Mouse (Mus musculus) embryonic facial prominence, embryonic 12.5 days (tissue): Measurements from ENCODE around the gene Rnf111. TPM values are rescaled to one million over a fixed set of nuclear protein-coding genes. Genes with fewer than 3 reads are reported as not detected.
"Not testable (repeated sequence)": the region's sequence is repeated elsewhere in the genome, so short reads cannot be mapped to it uniquely, and the experiment has no call there.

Source experiments
- ATAC-seq: fragments of 200-750 bp; cut with Nextera tagmentation; 2 replicates; pipeline ENCODE4 v1.8.0; 2017; ENCODE audit not compliant: insufficient number of reproducible peaks, insufficient read depth, low FRiP score, low TSS enrichment
- H3K27ac ChIP-seq: fragments of 300-500 bp; sonication (generic); 2 replicates; pipeline ENCODE4 v1.5.1; 2016; ENCODE audit warnings: mild to moderate bottlenecking
- H3K27me3 ChIP-seq: fragments of 300-500 bp; sonication (generic); 2 replicates; pipeline ENCODE4 v1.6.1; 2016; ENCODE audit warnings: mild to moderate bottlenecking, moderate library complexity
- H3K36me3 ChIP-seq: fragments of 300-500 bp; sonication (generic); 2 replicates; pipeline ENCODE4 v1.6.1; 2016; ENCODE audit warnings: mild to moderate bottlenecking
- H3K4me1 ChIP-seq: fragments of 300-500 bp; sonication (generic); 2 replicates; pipeline ENCODE4 v1.6.1; 2016
- H3K4me2 ChIP-seq: fragments of 300-500 bp; sonication (generic); replicated peaks from 2 replicates; pipeline ENCODE4 v1.6.1; 2016; ENCODE audit warnings: mild to moderate bottlenecking, moderate library complexity
- H3K4me3 ChIP-seq: fragments of 300-500 bp; sonication (generic); 2 replicates; pipeline ENCODE4 v1.5.1; 2016; ENCODE audit warnings: mild to moderate bottlenecking
- H3K9ac ChIP-seq: fragments of 300-500 bp; sonication (generic); 2 replicates; pipeline ENCODE4 v1.6.1; 2016; ENCODE audit warnings: mild to moderate bottlenecking, moderate library complexity
- H3K9me3 ChIP-seq: fragments of 300-500 bp; sonication (generic); 2 replicates; pipeline ENCODE4 v1.6.1; 2016; ENCODE audit warnings: mild to moderate bottlenecking, moderate library complexity
- WGBS: fragments of 180-500 bp; shearing (Covaris S2); methylation state at CpG from one replicate; pipeline ENCODE4 v1.1.7; 2016; 5-methylcytosine and 5-hydroxymethylcytosine counted together
- polyA plus RNA-seq: library from polyadenylated mRNA; unstranded; fragments of >200 nt; fragmentation: Nextera tagmentation; extraction: Ambion mirVana; gene quantifications from 2 replicates; pipeline ENCODE4 v1.2.1, GENCODE M21; 2016

Rnf111 gene
- polyA plus RNA-seq: 33.0 and 34.4 TPM in 2 replicates

DNA sequence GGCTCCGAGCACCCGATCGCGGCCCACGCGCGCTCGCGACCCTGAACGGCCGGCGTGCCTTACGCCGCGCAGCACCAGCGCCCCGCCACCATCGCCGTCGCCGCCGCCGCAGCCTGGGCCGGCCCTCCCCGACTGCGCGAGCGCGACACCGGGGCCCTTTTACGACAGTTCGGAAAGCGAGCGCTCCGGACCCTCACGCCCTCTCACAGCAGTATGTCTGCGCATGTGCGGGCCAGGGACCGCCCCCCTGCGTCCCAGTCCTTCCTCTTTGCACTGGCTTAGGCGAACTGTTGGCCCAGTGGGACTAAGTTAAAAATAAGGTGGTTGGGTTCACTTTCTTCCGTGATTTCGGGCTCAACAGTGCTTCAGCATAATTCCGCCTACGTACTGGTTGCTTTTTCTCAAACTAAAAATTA, at the start of gene Rnf111:
Gene Rnf111 (minus strand): TSS at position 100 of the 416 bp plus-strand sequence.
- H3K27me3 ChIP-seq: no peaks in the 10 kb centered on the region
- peak within 1 kb of the TSS; percentile 68 for H3K4me2 ChIP-seq
- peak within 1 kb of the TSS; percentile 98 for H3K9ac ChIP-seq
- ATAC-seq: peak; percentile 95
- H3K36me3 ChIP-seq: 0 out of 2 replicates have a peak, but pooled peaks cover 10% of the 10 kb centered on the region
- under 1% methylated on average over 45 of the region's 45 CpGs for WGBS
- peak within 1 kb of the TSS; percentile 99 for H3K27ac ChIP-seq
- H3K4me1 ChIP-seq: peaks cover 8% of the 10 kb centered on the region
- H3K4me3 ChIP-seq: peak within 1 kb of the TSS; percentile 97
- H3K9me3 ChIP-seq: no peaks in the 10 kb centered on the region

DNA sequence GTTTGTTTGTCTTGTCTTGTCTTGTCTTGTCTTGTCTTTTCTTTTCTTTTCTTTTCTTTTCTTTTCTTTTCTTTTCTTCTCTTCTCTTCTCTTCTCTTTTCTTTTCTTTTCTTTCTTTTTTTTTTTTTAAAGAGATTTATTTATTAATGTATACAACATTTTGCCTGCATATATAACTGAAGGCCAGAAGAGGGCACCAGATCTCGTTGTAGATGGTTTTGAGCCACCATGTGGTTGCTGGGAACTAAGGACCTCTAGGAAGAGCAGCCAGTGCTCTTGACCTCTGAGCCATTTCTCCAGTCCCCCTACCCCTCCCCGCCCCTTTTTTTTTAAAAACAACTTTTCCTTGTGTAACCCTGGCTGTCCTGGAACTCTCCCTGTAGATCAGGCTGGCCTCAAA, 48.7 kb upstream of the Rnf111 start:
- Histone ChIP-seq H3K36me3 (peaks cover 19% of the 10 kb centered on the region), H3K9me3 (peaks cover 11% of the 10 kb centered on the region)
- not testable (repeated sequence) for H3K4me1 ChIP-seq, H3K27me3 ChIP-seq, H3K4me2 ChIP-seq, ATAC-seq, H3K4me3 ChIP-seq, H3K27ac ChIP-seq, H3K9ac ChIP-seq
- WGBS: 97% methylated on average over 2 of the region's 2 CpGs

DNA sequence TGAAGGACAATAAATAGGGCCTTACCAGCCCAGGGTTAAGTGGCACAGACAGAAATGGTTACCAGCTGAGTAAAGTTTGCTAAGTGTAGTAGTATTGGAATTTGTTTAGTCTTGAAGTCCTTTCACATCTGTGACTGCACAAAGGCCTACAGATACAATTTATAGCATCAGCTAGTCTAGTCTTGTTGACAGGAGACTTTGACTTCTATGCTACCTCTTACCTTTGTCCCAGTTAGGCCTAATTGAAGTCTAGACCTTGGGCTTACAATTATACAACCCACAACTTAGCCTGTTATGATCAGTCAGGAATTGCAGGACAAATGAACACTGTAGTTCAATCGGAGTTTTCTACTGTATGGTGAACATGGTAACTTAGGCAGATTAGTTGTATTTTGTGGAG, 48.0 kb upstream of the Rnf111 start:
- ATAC-seq: no peak

DNA sequence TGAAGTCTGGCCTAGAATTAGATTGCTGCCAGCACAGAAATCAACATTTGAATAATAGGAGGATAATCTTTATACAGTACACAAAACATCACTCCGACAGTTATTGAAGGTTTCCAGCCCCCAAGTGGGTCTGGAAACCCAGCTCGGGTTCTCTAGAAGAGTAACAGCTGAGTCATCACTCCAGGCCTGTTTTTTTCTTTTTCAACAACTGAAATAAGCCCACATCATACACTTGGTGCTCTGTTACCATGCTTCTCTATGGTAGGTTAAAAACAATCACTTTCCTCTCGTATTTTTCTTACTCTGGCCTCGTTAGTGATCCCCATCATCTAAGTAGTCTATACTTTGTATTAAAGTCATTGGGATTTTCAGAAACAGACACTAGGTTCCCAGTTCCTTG, 44.8 kb upstream of the Rnf111 start:
- ATAC-seq: no peak
- Histone ChIP-seq H3K9ac (no peak overlapping the region), H3K9me3 (peaks cover 8% of the 10 kb centered on the region; the same call in 1 of the 2 replicates), H3K27me3 (no peaks in the 10 kb centered on the region), H3K36me3 (peaks cover 13% of the 10 kb centered on the region), H3K4me1 (peaks cover 7% of the 10 kb centered on the region), H3K4me2 (no peak overlapping the region), H3K27ac (no peak overlapping the region), H3K4me3 (no peak overlapping the region)
- WGBS: 82% methylated on average over 4 of the region's 4 CpGs

More for the DNA sequence above, 48.0 kb upstream of the Rnf111 start:
- H3K9me3 ChIP-seq: peaks cover 11% of the 10 kb centered on the region
- 87% methylated on average over 1 of the region's 1 CpGs for WGBS
- no peak overlapping the region for H3K27ac ChIP-seq
- H3K4me1 ChIP-seq: no peaks in the 10 kb centered on the region
- no peak overlapping the region for H3K4me2 ChIP-seq
- H3K4me3 ChIP-seq: no peak overlapping the region
- no peaks in the 10 kb centered on the region for H3K27me3 ChIP-seq
- H3K9ac ChIP-seq: no peak overlapping the region
- H3K36me3 ChIP-seq: peaks cover 22% of the 10 kb centered on the region

DNA sequence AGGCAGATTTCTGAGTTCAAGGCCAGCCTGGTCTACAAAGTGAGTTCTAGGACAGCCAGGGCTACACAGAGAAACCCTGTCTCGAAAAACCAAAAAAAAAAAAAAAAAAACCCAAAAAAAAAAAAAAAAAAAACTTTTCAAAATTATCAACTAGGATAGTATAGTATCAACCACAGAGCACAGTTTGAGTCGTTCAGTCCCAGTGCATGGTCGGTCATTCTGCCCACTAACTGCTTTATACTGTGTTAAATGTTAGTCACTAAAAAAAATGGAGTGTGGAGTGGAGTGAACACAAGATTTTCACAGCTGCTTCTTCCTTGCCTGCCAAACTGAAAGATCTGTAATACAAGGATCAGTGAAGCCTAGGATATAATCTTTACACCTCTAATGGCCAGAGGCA, 43.1 kb upstream of the Rnf111 start:
- not testable (repeated sequence) for H3K4me2 ChIP-seq, ATAC-seq, H3K36me3 ChIP-seq, H3K4me1 ChIP-seq, H3K27ac ChIP-seq, H3K4me3 ChIP-seq, H3K9ac ChIP-seq, H3K9me3 ChIP-seq, H3K27me3 ChIP-seq
- 91% methylated on average over 3 of the region's 3 CpGs for WGBS

DNA sequence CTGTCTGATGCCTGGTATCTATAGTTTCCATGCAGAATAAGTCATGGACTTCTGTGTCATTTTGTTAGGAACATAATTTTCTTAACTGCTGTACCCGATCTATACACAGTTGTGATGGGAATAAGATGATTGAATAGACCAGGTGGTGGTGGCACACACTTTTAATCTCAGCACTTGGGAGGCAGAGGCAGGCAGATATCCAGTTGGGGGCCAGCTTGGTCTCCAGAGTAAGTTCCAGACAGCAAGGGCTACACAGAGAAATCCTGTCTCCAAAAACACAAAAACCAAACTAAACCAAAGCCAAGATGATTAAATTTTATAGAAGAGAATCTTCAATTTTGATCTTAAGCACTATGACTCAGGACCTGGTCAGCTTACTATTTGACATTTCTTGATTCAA, 41.3 kb upstream of the Rnf111 start:
- Histone ChIP-seq H3K9ac (no peak overlapping the region), H3K4me2 (no peak overlapping the region), H3K36me3 (peaks cover 3% of the 10 kb centered on the region), H3K4me1 (peaks cover 11% of the 10 kb centered on the region), H3K4me3 (no peak overlapping the region), H3K9me3 (no peaks in the 10 kb centered on the region), H3K27ac (no peak overlapping the region), H3K27me3 (no peaks in the 10 kb centered on the region)
- 86% methylated on average over 1 of the region's 1 CpGs for WGBS
- no peak for ATAC-seq

DNA sequence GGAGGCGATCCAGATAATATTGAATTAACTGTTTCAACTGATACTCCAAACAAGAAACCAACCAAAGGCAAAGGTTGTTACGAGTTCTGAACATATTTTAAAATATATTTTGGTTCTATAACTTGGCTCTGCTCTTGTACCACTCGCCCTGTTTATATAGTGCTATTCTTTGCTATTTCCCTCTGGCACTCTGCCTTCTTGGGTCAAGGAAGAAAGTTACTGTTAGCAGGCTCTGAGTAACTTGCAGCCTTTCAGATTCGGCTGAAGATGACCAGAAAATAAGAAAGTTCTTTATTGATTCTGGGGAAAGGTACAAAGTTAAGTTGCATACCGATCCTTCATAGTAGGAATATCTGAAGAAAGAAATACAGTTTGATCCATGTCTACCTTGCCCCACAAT, 40.5 kb upstream of the Rnf111 start:
- H3K4me3 ChIP-seq: peak overlapping the region; percentile 91
- no peak overlapping the region for H3K9ac ChIP-seq
- WGBS: 69% methylated on average over 5 of the region's 5 CpGs
- no peaks in the 10 kb centered on the region for H3K27me3 ChIP-seq
- no peaks in the 10 kb centered on the region for H3K9me3 ChIP-seq
- H3K36me3 ChIP-seq: peaks cover 3% of the 10 kb centered on the region; the same call in 1 of the 2 replicates
- no peak overlapping the region for H3K27ac ChIP-seq
- ATAC-seq: no peak
- peak overlapping the region; percentile 77 for H3K4me2 ChIP-seq
- peaks cover 11% of the 10 kb centered on the region for H3K4me1 ChIP-seq

DNA sequence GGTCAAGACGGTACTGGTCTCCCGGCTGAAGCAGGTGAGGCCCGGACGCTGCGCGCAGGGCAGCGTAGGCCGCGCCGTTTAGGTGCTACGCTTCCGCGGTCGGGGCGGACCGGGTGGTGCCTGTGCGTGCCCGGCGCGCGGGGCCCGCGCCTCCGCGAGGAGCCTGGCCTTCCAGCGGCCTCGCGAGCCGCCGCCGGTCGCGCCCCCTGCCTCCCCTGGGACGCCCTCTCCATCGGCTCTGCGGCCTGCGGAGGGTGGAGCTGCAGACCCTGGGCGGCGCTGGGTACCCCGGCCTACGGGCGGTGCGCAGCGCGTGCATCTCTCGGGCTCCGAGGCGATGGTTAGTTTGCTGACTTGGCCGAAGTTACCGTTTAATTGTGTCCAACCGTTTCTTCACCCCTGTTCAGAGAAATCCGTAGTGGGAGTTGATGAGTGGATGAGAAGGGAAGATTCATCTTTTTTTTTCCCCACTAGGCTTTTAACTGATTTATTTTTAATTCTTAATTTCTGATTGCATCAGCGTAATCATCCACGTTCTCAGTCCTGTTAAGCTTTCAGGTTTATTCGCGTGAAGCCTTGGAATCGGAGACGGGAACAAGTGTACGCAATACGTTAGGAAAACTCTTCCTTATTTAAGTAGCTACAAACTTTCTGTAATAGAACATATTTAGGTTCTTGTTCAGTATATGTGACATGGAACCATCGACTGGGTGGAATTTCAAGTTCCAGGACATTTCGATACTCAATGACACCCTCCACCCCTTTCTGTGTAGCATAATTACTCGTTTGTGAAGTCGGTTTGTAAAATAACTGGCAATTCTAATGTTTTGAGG, 39.7 kb upstream of the Rnf111 start:
- Histone ChIP-seq H3K9ac (peak overlapping the region; percentile 97), H3K9me3 (no peaks in the 10 kb centered on the region), H3K4me2 (peak overlapping the region; percentile 77), H3K36me3 (peaks cover 3% of the 10 kb centered on the region; the same call in 1 of the 2 replicates), H3K27me3 (no peaks in the 10 kb centered on the region), H3K4me1 (peaks cover 11% of the 10 kb centered on the region), H3K27ac (peak overlapping the region; percentile 99), H3K4me3 (peak overlapping the region; percentile 91)
- peak; percentile 80 for ATAC-seq
- 1% methylated on average over 63 of the region's 64 CpGs for WGBS

DNA sequence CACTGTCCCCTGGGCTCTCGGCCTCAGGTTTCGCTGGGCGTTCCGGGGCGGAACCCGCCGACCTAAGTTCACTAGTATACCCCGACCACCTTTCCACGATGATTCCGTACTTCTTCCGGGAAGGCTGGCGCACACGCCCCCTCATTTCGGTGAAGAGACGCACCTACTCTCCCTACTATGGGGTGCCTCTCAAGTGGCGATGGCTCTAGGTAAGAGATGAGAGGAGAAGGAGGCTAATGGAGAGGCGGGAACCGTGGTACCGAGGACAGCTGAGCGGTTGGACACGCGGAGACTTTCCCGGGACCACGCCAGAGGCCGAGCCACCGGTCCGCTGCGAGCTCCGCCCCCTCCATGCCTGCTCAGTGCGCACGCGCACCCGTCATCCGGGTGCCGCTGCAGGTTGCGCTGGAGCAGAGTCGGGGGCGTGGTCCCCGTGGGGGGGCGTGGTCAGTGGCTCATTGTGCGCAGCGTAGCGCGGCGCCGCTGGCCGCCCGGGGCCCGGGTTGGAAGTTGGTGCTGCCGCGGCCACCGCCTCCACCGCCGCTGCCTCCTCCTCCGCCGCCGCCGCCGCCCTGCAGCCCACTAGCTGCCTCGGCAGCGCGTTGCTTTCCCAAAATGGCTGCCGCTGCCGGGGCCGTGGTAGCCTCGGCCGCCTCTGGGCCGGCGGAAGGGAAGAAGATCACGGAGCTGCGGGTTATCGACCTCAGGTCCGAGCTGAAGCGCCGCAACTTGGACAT, 38.9 kb upstream of the Rnf111 start, which contains the start of gene Sltm:
Gene Sltm (plus strand): TSS at position 450 of the 737 bp plus-strand sequence.
- Histone ChIP-seq H3K9ac (peak within 1 kb of the TSS; percentile 97), H3K27me3 (no peaks in the 10 kb centered on the region), H3K4me2 (peak within 1 kb of the TSS; percentile 77), H3K9me3 (no peaks in the 10 kb centered on the region), H3K36me3 (peaks cover 3% of the 10 kb centered on the region; the same call in 1 of the 2 replicates), H3K4me1 (peaks cover 11% of the 10 kb centered on the region), H3K4me3 (peak within 1 kb of the TSS; percentile 91), H3K27ac (peak within 1 kb of the TSS; percentile 99)
- peak; percentile 94 for ATAC-seq
- WGBS: under 1% methylated on average over 70 of the region's 75 CpGs

DNA sequence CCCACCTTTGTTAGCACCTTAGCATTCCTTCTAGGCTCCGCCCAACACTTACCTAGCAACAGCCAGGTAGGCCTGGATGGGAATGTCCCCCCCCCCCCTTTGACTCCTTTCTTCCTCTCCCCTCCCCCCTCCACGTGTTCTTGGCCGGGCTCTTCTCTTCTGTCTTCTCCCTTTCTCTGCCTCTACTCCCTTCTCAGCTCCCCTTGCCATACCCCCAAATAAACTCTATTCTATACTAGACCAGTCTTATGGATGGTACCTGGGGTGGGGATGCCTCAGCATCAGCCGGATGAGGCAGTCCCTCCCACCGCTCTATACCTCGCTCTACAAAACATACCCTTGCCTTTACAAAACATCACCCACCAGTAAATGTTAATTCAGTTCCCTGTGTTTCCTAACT, 38.1 kb upstream of the Rnf111 start:
- Histone ChIP-seq H3K27me3 (no peaks in the 10 kb centered on the region), H3K4me2 (peak overlapping the region; percentile 77), H3K36me3 (no peaks in the 10 kb centered on the region), H3K27ac (no peak overlapping the region), H3K9ac (peak overlapping the region; percentile 97; the same call in 1 of the 2 replicates), H3K4me1 (peaks cover 11% of the 10 kb centered on the region), H3K4me3 (peak overlapping the region; percentile 91), H3K9me3 (no peaks in the 10 kb centered on the region)
- WGBS: 13% methylated on average over 6 of the region's 6 CpGs
- ATAC-seq: no peak

DNA sequence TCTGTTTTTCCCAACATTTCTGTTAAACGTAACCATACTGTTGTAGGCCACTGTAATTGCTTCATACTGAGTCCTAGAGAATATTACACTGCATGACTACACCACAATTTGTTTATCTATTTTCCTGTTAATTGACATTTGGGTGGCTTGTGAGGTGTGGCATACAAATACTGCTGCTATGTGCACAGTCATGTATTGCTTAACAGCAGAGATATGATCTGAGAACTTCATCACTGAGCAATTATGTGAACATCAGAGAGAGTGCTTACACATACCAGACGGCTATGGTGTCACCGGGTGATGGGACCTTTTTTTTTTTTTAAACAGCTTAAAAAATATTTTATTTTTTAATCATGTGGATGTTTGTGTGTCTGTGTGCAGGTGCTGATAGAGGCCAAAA, 29.8 kb upstream of the Rnf111 start:
- no peak for ATAC-seq
- no peak overlapping the region for H3K4me2 ChIP-seq
- H3K27me3 ChIP-seq: no peaks in the 10 kb centered on the region
- H3K9ac ChIP-seq: no peak overlapping the region
- H3K4me3 ChIP-seq: no peak overlapping the region
- no peaks in the 10 kb centered on the region for H3K36me3 ChIP-seq
- H3K9me3 ChIP-seq: no peaks in the 10 kb centered on the region
- no peaks in the 10 kb centered on the region for H3K4me1 ChIP-seq
- 78% methylated on average over 3 of the region's 3 CpGs for WGBS
- no peak overlapping the region for H3K27ac ChIP-seq
